In the genomic region with DNA sequence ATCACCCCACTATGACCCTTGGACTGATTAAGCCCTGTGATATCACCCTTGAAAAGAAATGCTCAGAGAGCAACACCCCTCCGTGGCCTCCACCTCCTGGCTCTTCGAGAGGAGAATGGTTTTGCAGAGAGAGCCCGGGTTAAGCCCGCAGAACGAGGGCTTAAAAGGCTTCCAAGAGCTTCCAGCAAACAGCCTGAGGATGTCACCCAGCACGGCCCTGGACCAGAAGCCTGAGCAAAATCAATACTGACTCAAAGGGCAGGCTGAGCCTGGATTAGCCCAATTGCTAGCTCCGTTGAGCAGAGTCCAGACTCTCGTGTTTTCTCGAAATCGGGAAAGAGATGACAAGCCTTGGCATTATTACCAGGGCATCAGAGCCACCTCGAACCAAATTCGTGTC, we compare ENCODE assay signal across 23 mouse cellular contexts.
DNase-seq lines count a peak whose midpoint lies in the region; ATAC-seq and TF ChIP-seq lines count a peak whose summit lies in the region.
"Had no signal": no experiment of that assay in that cellular context is flagged by ENCODE, and none has a peak within 500 bp of the region (broad histone marks: within the 10 kb centered on the region; RNA-seq: fewer than 3 reads in every experiment).

No protein-coding gene starts in this region.

- H3K36me3 ChIP-seq in midbrain, embryonic 13.5 days = no peaks in the 10 kb centered on the region
- no peaks in the 10 kb centered on the region for H3K36me3 ChIP-seq in midbrain, embryonic 15.5 days (replicated peaks)
- no peaks in the 10 kb centered on the region for H3K36me3 ChIP-seq in midbrain, postnatal 0 days (ENCODE audit: insufficient read depth, low read length)
- no peaks in the 10 kb centered on the region for H3K36me3 ChIP-seq in hindbrain, embryonic 13.5 days
- H3K36me3 ChIP-seq: embryonic facial prominence, embryonic 13.5 days; embryonic facial prominence, embryonic 15.5 days; forebrain, embryonic 10.5 days; forebrain, embryonic 12.5 days had no signal

- H3K4me3 ChIP-seq in midbrain, embryonic 13.5 days (replicated peaks) = no peak overlapping the region
- H3K4me3 ChIP-seq in midbrain, embryonic 15.5 days = no peak overlapping the region
- no peak overlapping the region for H3K4me3 ChIP-seq in midbrain, postnatal 0 days (ENCODE audit: low read depth, low read length)
- no peak overlapping the region for H3K4me3 ChIP-seq in hindbrain, embryonic 13.5 days
- H3K4me3 ChIP-seq: embryonic facial prominence, embryonic 13.5 days; embryonic facial prominence, embryonic 15.5 days; erythroblast, embryonic 14.5 days; forebrain, embryonic 10.5 days; forebrain, embryonic 12.5 days had no signal

- peaks cover 30% of the 10 kb centered on the region for H3K4me1 ChIP-seq in midbrain, embryonic 13.5 days (replicated peaks)
- peaks cover 14% of the 10 kb centered on the region for H3K4me1 ChIP-seq in midbrain, embryonic 15.5 days
- peaks cover 7% of the 10 kb centered on the region for H3K4me1 ChIP-seq in midbrain, postnatal 0 days (ENCODE audit: insufficient read depth, low read length)
- peaks cover 22% of the 10 kb centered on the region for H3K4me1 ChIP-seq in hindbrain, embryonic 13.5 days (replicated peaks)

- no peak for DNase-seq in midbrain, postnatal 0 days (ENCODE audit: low spot score)
- peak; percentile 67 for DNase-seq in retina, adult 2 months (ENCODE audit: low read depth, low spot score)
- DNase-seq in retina, postnatal 1 day = peak; percentile 90
- no peak for DNase-seq in embryo, embryonic 11 days
- DNase-seq in ovary, postnatal 10 days (ENCODE audit: low spot score) = no peak
- DNase-seq: adrenal gland, adult 2 months; adrenal gland, postnatal 10 days; adrenal gland, postnatal 25 days; cerebellum, adult 11 months; cerebellum, adult 18-20 months; cerebellum, adult 8-10 months; cerebellum, adult 9-11 months; cerebellum, postnatal 25 days had no signal

- no peaks in the 10 kb centered on the region for H3K9me3 ChIP-seq in midbrain, embryonic 13.5 days
- H3K9me3 ChIP-seq in midbrain, embryonic 15.5 days = no peaks in the 10 kb centered on the region
- H3K9me3 ChIP-seq in midbrain, postnatal 0 days (ENCODE audit: low read length) = no peaks in the 10 kb centered on the region
- H3K9me3 ChIP-seq in hindbrain, embryonic 13.5 days = no peaks in the 10 kb centered on the region
- H3K9me3 ChIP-seq: embryonic facial prominence, embryonic 13.5 days; embryonic facial prominence, embryonic 15.5 days; forebrain, embryonic 10.5 days; forebrain, embryonic 12.5 days had no signal

- WGBS in midbrain, embryonic 13.5 days = 42% methylated on average over 12 of the region's 12 CpGs
- WGBS in midbrain, embryonic 15.5 days = 45% methylated on average over 12 of the region's 12 CpGs
- 49% methylated on average over 12 of the region's 12 CpGs for WGBS in midbrain, postnatal 0 days
- 84% methylated on average over 12 of the region's 12 CpGs for WGBS in hindbrain, embryonic 13.5 days

- H3K4me2 ChIP-seq in midbrain, embryonic 13.5 days (replicated peaks) = no peak overlapping the region
- no peak overlapping the region for H3K4me2 ChIP-seq in midbrain, embryonic 15.5 days
- H3K4me2 ChIP-seq in midbrain, postnatal 0 days (ENCODE audit: low read depth, low read length, poor library complexity, severe bottlenecking) = no peak overlapping the region
- H3K4me2 ChIP-seq in hindbrain, embryonic 13.5 days = no peak overlapping the region
- H3K4me2 ChIP-seq: embryonic facial prominence, embryonic 13.5 days; embryonic facial prominence, embryonic 15.5 days; forebrain, embryonic 12.5 days had no signal

- ATAC-seq in midbrain, embryonic 13.5 days = no peak
- no peak for ATAC-seq in midbrain, embryonic 15.5 days (replicated peaks)
- no peak for ATAC-seq in midbrain, postnatal 0 days (ENCODE audit: low FRiP score)
- ATAC-seq in hindbrain, embryonic 13.5 days (ENCODE audit: low FRiP score) = no peak
- ATAC-seq: forebrain, embryonic 14.5 days; forebrain, embryonic 16.5 days had no signal

- H3K9ac ChIP-seq in midbrain, embryonic 13.5 days (replicated peaks) = no peak overlapping the region
- no peak overlapping the region for H3K9ac ChIP-seq in midbrain, embryonic 15.5 days
- no peak overlapping the region for H3K9ac ChIP-seq in midbrain, postnatal 0 days (replicated peaks; ENCODE audit: low read length, poor library complexity, severe bottlenecking)
- no peak overlapping the region for H3K9ac ChIP-seq in hindbrain, embryonic 13.5 days
- H3K9ac ChIP-seq: embryonic facial prominence, embryonic 13.5 days; embryonic facial prominence, embryonic 15.5 days; forebrain, embryonic 12.5 days had no signal

- 0 out of 2 replicates have a peak overlapping the region, but pooled peaks have one; percentile 30 for H3K27ac ChIP-seq in midbrain, embryonic 13.5 days
- H3K27ac ChIP-seq in midbrain, embryonic 15.5 days = no peak overlapping the region
- H3K27ac ChIP-seq in midbrain, postnatal 0 days (ENCODE audit: low read depth, low read length) = peak overlapping the region; percentile 32; the same call in 1 of the 2 replicates
- H3K27ac ChIP-seq in hindbrain, embryonic 13.5 days = no peak overlapping the region; the same call in 1 of the 2 replicates
- H3K27ac ChIP-seq: embryonic facial prominence, embryonic 13.5 days; embryonic facial prominence, embryonic 15.5 days; forebrain, embryonic 10.5 days; forebrain, embryonic 12.5 days had no signal

- TF ChIP-seq CTCF in midbrain, postnatal 0 days (IDR thresholded peaks at IDR 0.05) = no peak

- peaks cover 41% of the 10 kb centered on the region for H3K27me3 ChIP-seq in midbrain, embryonic 13.5 days
- H3K27me3 ChIP-seq in midbrain, embryonic 15.5 days (replicated peaks) = no peaks in the 10 kb centered on the region
- H3K27me3 ChIP-seq in midbrain, postnatal 0 days (ENCODE audit: insufficient read depth, low read length) = no peaks in the 10 kb centered on the region
- peaks cover 35% of the 10 kb centered on the region for H3K27me3 ChIP-seq in hindbrain, embryonic 13.5 days
- H3K27me3 ChIP-seq: embryonic facial prominence, embryonic 13.5 days; embryonic facial prominence, embryonic 15.5 days had no signal

Comparison
In these comparisons a context has a peak if more than half of its experiments do, and no peak if none do; other contexts are left out.
1. H3K27ac ChIP-seq: peak in midbrain, embryonic 13.5 days (single experiment) and midbrain, postnatal 0 days (single experiment); none in midbrain, embryonic 15.5 days (single experiment) and hindbrain, embryonic 13.5 days (single experiment).
2. DNase-seq: peak in retina, adult 2 months (single experiment) and retina, postnatal 1 day (single experiment); none in midbrain, postnatal 0 days (single experiment), embryo, embryonic 11 days (single experiment) and ovary, postnatal 10 days (single experiment).